8 mouse cellular contexts compared by ENCODE assay signal in genomic region chr13:35947354-35948000, GRCm38 (mm10). TPM values are rescaled to one million over a fixed set of nuclear protein-coding genes. Genes with fewer than 3 reads are reported as not detected.
DNase-seq lines count a peak whose midpoint lies in the region.

No protein-coding gene starts in this region.

- DNase-seq in urinary bladder, adult 18-20 months (ENCODE audit: low spot score in 2 of 2): peak; percentile 42 to 51
- no peak for DNase-seq in urinary bladder, postnatal 10 days (ENCODE audit: low spot score)
- peak; percentile 80 to 87 for DNase-seq in cerebellum, postnatal 25 days
- peak; percentile 67 to 74 for DNase-seq in frontal cortex, postnatal 25 days (ENCODE audit: low spot score in 2 of 2)
- DNase-seq in hindlimb bud, embryonic 11.5 days (ENCODE audit: extremely low spot score, low read depth, low spot score): peak; percentile 61
- peak; percentile 76 for DNase-seq in left cerebral cortex, postnatal 4 days
- DNase-seq in naive thymus-derived CD4-positive, alpha-beta T cell, adult 2 months (ENCODE audit: low read depth): peak; percentile 72
- DNase-seq in spleen, postnatal 36 days (ENCODE audit: low spot score in 2 of 2): peak; percentile 25 to 36

- intact Hi-C loops in left cerebral cortex, postnatal 4 days (cut with DNase I): loop anchor here (2.0 to 10.0 kb wide), 2 partner anchors 143 to 917 kb away; no protein-coding TSS in a partner anchor

RNA-seq across cellular contexts. Expression of gene Ppp1r3g, which starts 11.2 kb away (rescaled TPM):
- total RNA-seq in left cerebral cortex, postnatal 4 days (2021): 1 to 10 TPM; 1.1 to 1.3 TPM

RNA-seq across cellular contexts. Expression of gene Rpp40, which starts 41.3 kb away (rescaled TPM):
- total RNA-seq in left cerebral cortex, postnatal 4 days (2021): 1 to 10 TPM; 4.4 to 6.3 TPM
